13 mouse cellular contexts compared by ENCODE assay signal in genomic region chr9:31235489-31235888, GRCm38 (mm10).
"Had no signal": no experiment of that assay in that cellular context is flagged by ENCODE, and none has a peak within 500 bp of the region (broad histone marks: within the 10 kb centered on the region; RNA-seq: fewer than 3 reads in every experiment).

No protein-coding gene starts in this region.

- H3K4me2 ChIP-seq: hindbrain, embryonic 15.5 days; limb, embryonic 15.5 days; liver, embryonic 12.5 days; midbrain, embryonic 11.5 days; neural tube, embryonic 13.5 days had no signal

- DNase-seq: kidney, adult 11 months; kidney, adult 9 months; kidney, postnatal 36 days; layer of hippocampus, adult 9-11 months; layer of hippocampus, postnatal 36 days; lung, postnatal 36 days; thymus, postnatal 4 days had no signal

- H3K36me3 ChIP-seq: hindbrain, embryonic 15.5 days; limb, embryonic 15.5 days; liver, embryonic 12.5 days; neural tube, embryonic 13.5 days had no signal

- H3K27ac ChIP-seq: hindbrain, embryonic 15.5 days; kidney, postnatal 0 days; limb, embryonic 15.5 days; liver, embryonic 12.5 days; neural tube, embryonic 13.5 days had no signal

- H3K9me3 ChIP-seq: hindbrain, embryonic 15.5 days; limb, embryonic 15.5 days; liver, embryonic 12.5 days; neural tube, embryonic 13.5 days had no signal

- ATAC-seq: liver, embryonic 12.5 days had no signal

- H3K9ac ChIP-seq: hindbrain, embryonic 15.5 days; limb, embryonic 15.5 days; liver, embryonic 12.5 days; neural tube, embryonic 13.5 days had no signal

- H3K4me3 ChIP-seq: hindbrain, embryonic 15.5 days; limb, embryonic 15.5 days; liver, embryonic 12.5 days; neural tube, embryonic 13.5 days had no signal

- H3K27me3 ChIP-seq: hindbrain, embryonic 15.5 days; limb, embryonic 15.5 days; liver, embryonic 12.5 days; neural tube, embryonic 13.5 days had no signal
